Mouse (Mus musculus) gastrocnemius, adult 18-20 months (tissue): ENCODE measurements at regions not wholly inside any gene's neighbourhood (a gene's known extent, or its start where the extent isn't known, plus 50 kb on each side); places are given as distances from the start of the nearest gene placed in this dataset.

ENCODE experiments used
- DNase-seq: peaks from one replicate; pipeline ENCODE4 v3.0.0; 2021; ENCODE audit warnings: low spot score

GRCm38 (mm10) chr13:101127808-101128207 is 294.6 kb upstream of the Slc30a5 start:
- DNase-seq = no peak

- no peak for DNase-seq
These were observed 294.0 kb upstream of the Slc30a5 start for GRCm38 (mm10) chr13:101127262-101127661.

DNA sequence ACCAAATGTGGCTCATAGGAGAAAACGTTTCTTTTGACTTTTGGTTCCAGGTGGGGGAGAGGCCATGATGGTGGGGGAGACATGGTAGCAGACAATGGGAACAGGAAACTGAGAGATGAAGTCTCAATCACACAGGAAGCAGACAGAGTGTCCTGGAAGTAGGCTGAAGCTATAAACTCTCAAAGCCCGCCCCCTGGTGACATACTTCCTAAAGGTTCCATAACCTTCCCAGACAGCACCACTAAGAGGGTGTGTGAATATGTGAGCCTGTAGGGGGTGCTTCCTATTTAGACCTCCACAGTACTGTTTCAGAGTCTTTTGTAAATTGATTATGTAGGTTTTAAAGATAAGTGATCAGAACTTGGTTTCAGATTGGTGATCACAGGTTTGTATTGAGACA is 284.1 kb upstream of the Slc30a5 start:
- DNase-seq = no peak

GRCm38 (mm10) chr13:101115296-101115695 is 282.1 kb upstream of the Slc30a5 start:
- DNase-seq = no peak

DNA sequence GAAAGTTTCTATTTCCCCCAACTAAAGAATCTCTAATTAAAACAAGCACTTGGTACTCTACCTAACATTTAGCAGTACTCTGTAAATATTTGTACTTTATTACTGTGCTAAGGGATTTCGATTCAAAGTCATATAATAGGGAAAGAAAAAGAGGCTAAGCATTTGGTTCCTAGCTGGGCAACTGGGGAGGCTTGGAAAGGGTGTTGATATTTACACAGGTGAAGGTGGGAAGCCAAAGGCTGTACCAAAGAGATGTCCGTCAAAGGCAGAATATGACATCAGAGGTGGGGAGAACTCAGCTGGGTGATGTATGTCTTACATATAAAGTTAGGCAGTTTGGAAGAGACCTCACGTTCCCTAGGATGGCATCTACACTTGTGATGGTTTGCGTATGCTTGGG is 278.9 kb upstream of the Slc30a5 start:
- DNase-seq = no peak

GRCm38 (mm10) chr13:101111773-101112172 is 278.5 kb upstream of the Slc30a5 start:
- DNase-seq = no peak

DNA sequence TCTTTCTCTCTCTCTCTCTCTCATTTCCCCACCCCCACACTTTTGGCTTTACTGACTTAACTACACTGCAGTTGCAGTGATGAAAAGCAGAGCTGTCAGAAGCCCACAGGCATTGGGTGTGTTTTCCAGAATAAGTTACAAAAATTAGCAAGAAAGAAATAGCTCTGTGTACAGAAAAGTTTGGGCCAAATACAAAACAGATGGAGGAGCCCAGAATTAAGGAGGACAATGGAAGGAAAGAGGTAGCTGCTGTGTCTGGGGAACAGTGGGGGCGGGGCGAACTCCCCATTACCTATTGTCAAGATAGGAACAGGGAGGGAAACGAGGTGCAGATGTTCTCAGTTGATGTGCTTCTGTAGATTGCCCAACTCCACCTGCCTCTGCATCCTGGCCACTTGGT is 267.4 kb upstream of the Slc30a5 start:
- no peak for DNase-seq

GRCm38 (mm10) chr13:101096856-101097255 is 263.6 kb upstream of the Slc30a5 start:
- DNase-seq = peak; percentile 16

GRCm38 (mm10) chr13:101096221-101096620 is 263.0 kb upstream of the Slc30a5 start:
- DNase-seq = no peak

- DNase-seq = no peak
These were observed 262.0 kb upstream of the Slc30a5 start for GRCm38 (mm10) chr13:101095057-101095831.

DNA sequence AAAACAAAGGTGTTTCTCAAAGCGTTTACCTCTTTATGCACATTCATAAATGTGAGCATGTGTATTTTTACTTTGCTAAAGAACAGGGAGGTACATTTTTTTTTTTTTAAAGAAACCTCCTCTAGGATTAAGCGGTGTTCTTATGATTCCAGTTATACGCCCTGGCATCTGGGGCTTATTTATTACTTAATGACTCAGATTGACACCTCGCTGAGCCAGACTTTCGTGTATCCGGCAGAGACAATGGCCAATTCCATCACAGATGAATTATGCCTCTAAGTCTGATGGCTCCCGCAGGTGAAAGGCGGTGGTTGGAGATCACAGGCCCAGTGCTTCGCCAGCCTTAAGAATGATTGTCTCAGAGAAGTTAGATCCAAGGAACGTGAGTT is 259.5 kb upstream of the Slc30a5 start:
- DNase-seq = no peak

DNA sequence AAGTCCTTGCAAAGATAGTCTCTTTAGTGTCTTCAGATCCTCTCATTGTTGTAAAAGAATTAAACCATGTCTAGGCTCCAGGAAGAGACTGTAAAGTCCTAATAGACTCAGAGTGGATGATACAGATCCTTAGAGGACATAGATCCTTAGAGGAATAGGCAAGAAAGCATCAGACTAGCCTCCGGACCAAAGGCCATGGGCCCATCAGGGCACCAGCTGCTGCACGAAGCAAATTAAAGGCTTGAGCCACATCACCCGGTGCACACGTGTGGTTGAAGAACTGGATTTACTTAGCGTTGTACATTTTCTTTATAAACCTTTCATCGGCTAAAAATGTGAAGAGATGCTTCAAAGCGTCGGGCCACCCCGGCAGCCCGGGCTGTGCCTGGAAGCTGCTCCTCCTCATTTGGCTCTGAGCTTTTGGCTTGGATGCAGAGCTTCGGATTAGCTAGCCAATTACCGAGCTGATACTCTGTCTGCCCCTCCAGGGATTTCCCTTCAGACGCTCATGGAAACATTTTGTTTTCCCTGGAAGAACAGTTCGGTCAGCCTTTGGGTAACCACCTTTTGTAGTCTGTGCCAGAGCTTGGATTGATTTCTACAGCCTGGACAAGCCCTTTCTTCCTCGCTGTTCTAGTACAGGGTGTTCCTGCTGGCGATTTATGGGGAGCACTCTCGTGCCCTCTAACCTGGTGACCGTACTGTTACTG is 259.0 kb upstream of the Slc30a5 start:
- DNase-seq = peak; percentile 87

DNA sequence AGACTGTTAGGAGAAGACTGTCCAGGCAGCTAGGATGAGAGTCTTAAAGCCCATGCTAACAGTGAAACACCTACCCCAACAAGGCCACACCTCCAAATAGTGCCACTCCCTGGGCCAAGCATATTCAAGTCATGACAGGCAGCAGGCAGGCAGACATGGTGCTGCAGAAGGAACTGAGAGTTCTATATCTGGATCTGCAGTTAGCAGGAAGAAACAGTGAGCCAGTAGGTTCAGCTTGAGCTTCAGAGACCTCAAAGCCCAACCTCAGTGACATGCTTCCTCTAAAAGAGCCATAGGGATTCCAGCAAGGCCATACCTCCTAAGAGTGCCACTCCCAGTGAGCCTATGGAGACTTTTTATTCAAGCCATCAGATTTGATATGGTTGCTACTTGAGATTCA is 252.0 kb upstream of the Slc30a5 start:
- DNase-seq = no peak

DNA sequence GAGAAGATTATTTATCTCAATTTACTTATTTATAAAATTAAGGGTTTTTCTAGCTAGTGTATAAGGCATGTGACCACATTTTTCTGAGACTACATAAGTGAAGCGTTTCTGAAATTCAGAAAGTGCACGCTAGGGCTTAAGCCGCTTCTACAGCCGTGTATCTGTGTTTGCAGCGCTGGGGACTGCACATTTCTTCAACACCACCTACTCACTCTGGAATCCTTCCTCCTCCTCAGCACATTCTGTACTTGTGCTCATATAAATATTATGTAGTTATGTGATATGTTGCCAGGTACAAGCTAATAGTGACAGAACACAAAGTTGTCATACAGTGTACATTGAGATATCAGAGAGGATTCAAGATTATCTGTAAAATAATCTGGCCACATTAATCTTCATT is 251.0 kb upstream of the Slc30a5 start:
- DNase-seq = no peak

DNA sequence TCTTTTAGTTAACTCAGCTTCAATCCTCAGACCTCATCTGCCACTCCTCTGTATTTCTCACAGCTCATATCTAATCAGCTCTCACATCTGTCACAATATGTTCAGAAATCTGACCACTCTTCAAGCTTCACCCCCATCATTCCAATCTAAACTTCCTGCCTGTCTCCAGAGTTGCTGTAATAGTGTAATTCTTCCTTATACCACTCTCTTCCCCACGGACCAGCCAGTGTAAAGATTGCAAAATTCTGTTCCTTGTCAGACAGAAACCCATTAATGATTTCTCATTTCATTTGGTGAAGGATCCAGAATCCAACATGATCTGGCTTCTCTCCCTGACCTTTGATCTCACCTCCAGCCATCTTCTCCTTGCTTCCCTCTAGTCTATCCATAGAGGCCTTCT is 250.2 kb upstream of the Slc30a5 start:
- no peak for DNase-seq

DNA sequence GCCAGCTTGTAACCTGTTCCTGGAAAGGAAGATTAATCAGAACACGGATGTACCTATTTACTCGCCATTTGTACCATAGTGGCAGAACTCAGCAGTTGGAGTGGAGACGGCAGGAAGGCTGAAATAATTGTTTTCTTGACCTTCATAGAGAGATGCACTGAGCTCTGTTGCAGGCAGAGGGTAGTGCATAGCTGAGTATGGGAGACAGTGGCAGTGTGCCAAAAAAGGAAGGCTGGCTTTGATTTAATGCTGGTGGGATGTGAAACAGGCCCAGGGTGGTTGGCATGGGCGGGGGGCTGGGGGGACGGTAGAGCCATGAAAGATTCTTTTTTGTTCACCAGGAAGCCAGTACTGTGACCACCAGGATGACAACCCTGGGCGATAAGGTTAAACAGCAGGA is 235.3 kb upstream of the Slc30a5 start:
- DNase-seq = no peak

DNA sequence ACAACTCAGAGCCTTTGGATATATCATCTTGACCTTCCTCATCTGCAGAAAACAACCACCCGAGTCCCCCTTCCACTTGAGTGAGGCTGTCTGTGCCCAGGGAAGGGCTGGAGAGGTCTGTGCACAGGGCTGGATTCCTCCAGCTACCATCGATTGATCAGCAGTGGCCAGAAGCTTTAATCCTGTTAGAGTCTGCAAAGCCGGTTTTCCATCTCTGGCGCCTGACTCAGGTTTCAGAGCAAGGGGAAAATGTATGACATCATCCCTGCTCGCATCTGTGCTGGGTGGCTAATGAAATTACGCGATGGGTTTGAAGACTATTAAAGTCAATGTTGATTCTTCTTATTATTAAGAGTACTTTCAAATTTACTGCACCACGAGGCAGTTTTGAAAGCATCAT is 229.4 kb upstream of the Slc30a5 start:
- DNase-seq = peak; percentile 24

- DNase-seq = no peak
These were observed 228.3 kb upstream of the Slc30a5 start for GRCm38 (mm10) chr13:101061233-101062144.

DNA sequence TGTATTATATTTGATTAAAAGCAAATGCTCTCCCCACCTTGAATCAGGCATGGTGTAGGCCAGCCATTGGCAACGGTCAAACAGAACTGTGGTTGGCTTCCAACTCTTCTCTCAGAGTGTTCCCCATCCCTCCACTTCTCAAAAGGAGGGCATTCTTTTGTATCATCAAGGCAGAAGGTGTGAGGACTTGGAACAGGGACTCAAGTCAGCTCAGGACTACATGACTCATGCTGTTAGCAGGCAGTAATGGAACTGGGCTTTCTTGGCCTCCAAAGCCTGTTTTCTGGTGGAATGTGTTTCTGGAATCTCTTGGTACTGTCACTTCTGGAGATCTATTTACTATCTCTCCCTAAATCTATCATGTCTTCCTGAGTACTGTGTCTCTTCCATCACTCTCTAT is 216.3 kb upstream of the Slc30a5 start:
- DNase-seq = no peak

- DNase-seq = no peak
These were observed 199.4 kb upstream of the Slc30a5 start for GRCm38 (mm10) chr13:101032594-101032993.

DNA sequence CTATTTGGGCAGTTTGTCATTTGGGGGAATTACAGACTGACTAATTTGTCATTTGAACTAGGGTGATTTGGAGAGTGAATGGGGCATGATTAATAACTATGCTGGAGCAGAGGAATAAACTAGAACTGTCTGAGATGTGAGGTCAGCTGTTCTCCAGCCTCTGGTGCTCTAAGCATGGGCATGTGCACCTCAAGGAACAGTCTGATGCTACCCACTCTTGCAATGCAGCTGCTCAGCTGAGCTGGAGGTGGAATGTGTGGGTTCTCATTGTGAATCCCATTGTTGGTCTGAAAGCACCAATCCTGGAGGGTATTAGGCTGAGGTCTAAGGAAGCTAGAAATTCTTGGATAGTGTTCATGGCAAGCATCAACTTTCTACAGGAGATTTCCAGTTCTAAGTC is 192.8 kb upstream of the Slc30a5 start:
- DNase-seq = no peak

DNA sequence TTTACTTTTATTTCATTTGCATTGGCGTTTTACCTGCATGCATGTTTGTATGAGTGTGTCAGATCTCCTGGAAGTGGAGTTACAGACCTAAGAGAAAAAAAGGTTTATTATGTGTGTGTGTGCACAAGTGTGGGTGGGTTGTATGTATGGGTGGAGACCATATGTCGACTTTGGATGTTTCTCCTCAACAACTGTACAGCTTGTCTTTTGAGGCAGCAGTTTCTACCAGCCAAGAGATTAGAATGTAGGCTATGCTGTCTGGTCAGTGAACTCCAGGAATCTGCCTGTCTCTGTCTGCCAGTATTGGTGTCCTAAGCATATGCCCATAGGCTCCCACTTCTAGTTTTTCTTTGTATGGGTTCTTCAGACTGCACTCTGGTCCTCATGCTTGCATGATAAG is 192.3 kb upstream of the Slc30a5 start:
- DNase-seq = no peak
